Mouse (Mus musculus): ENCODE measurements around the gene Ninl.

Gene Ninl

GRCm38 (mm10) chr2:150999021-150999420 lies 40.2 kb downstream of the Ninl start:
- DNase-seq (ENCODE audit: low read depth, low spot score) = no peak

GRCm38 (mm10) chr2:150997618-150998017 lies 41.6 kb downstream of the Ninl start:
- DNase-seq (ENCODE audit: low read depth, low spot score) = no peak

- no peak for DNase-seq (ENCODE audit: low read depth, low spot score)
These were observed 43.9 kb downstream of the Ninl start for GRCm38 (mm10) chr2:150995324-150995723.

GRCm38 (mm10) chr2:150991050-150991449 lies 48.1 kb downstream of the Ninl start:
- DNase-seq (ENCODE audit: low read depth, low spot score) = no peak

- no peak for DNase-seq (ENCODE audit: low read depth, low spot score)
These were observed 48.7 kb downstream of the Ninl start for GRCm38 (mm10) chr2:150990506-150990905.

- DNase-seq (ENCODE audit: low read depth, low spot score) = no peak
These were observed 53.8 kb downstream of the Ninl start for GRCm38 (mm10) chr2:150985359-150985758.

- DNase-seq (ENCODE audit: low read depth, low spot score) = no peak
These were observed 57.1 kb downstream of the Ninl start for GRCm38 (mm10) chr2:150982051-150982450.

- DNase-seq (ENCODE audit: low read depth, low spot score) = no peak
These were observed 57.7 kb downstream of the Ninl start for GRCm38 (mm10) chr2:150981524-150981923.

- DNase-seq (ENCODE audit: low read depth, low spot score) = no peak
These were observed 59.1 kb downstream of the Ninl start for GRCm38 (mm10) chr2:150979861-150980620.

GRCm38 (mm10) chr2:150978791-150979190 lies 60.4 kb downstream of the Ninl start:
- no peak for DNase-seq (ENCODE audit: low read depth, low spot score)

GRCm38 (mm10) chr2:150977676-150978075 lies 61.5 kb downstream of the Ninl start:
- DNase-seq (ENCODE audit: low read depth, low spot score) = no peak

- no peak for DNase-seq (ENCODE audit: low read depth, low spot score)
These were observed 62.3 kb downstream of the Ninl start for GRCm38 (mm10) chr2:150976871-150977270.

GRCm38 (mm10) chr2:150973401-150974115 lies 65.6 kb downstream of the Ninl start:
- no peak for DNase-seq (ENCODE audit: low read depth, low spot score)

- no peak for DNase-seq (ENCODE audit: low read depth, low spot score)
These were observed 66.5 kb downstream of the Ninl start for GRCm38 (mm10) chr2:150972681-150973080.

- DNase-seq (ENCODE audit: low read depth, low spot score) = no peak
These were observed 67.3 kb downstream of the Ninl start for GRCm38 (mm10) chr2:150971856-150972255.

- no peak for DNase-seq (ENCODE audit: low read depth, low spot score)
These were observed 70.0 kb downstream of the Ninl start for GRCm38 (mm10) chr2:150969231-150969630.

- DNase-seq (ENCODE audit: low read depth, low spot score) = no peak
These were observed 71.7 kb downstream of the Ninl start for GRCm38 (mm10) chr2:150967491-150967890.

- no peak for DNase-seq (ENCODE audit: low read depth, low spot score)
These were observed 73.2 kb downstream of the Ninl start for GRCm38 (mm10) chr2:150965951-150966350.

GRCm38 (mm10) chr2:150964641-150965040 lies 74.5 kb downstream of the Ninl start:
- no peak for DNase-seq (ENCODE audit: low read depth, low spot score)

- DNase-seq (ENCODE audit: low read depth, low spot score) = no peak
These were observed 75.9 kb downstream of the Ninl start for GRCm38 (mm10) chr2:150963246-150963645.

GRCm38 (mm10) chr2:150959521-150959920 lies 79.7 kb downstream of the Ninl start:
- no peak for DNase-seq (ENCODE audit: low read depth, low spot score)

GRCm38 (mm10) chr2:150955859-150956258 lies 83.3 kb downstream of the Ninl start:
- no peak for DNase-seq (ENCODE audit: low read depth, low spot score)

- DNase-seq (ENCODE audit: low read depth, low spot score) = no peak
These were observed 88.0 kb downstream of the Ninl start for GRCm38 (mm10) chr2:150951201-150951600.

Data from CD4-positive helper T cell, adult 2 months (primary cell).